Mouse (Mus musculus): ENCODE data around the gene Nxt1. TPM values are rescaled to one million over a fixed set of nuclear protein-coding genes. Genes with fewer than 3 reads are reported as not detected.

The Nxt1 gene
- total and polyA plus RNA-seq, 2 experiments, result 10.3 to 15.0 TPM

- no peak overlapping the region for H3K27ac ChIP-seq (replicated peaks; ENCODE audit: insufficient read depth, low read depth, low read length)
- DNase-seq (ENCODE audit: extremely low read depth, low read depth, low spot score), result peak; percentile 1
- 93% methylated on average over 3 of the region's 3 CpGs for WGBS
Measured at GRCm38 (mm10) chr2:148631602-148632001, 40.8 kb upstream of the Nxt1 start.

GRCm38 (mm10) chr2:148634466-148634865 is 37.9 kb upstream of the Nxt1 start:
- Histone ChIP-seq H3K79me2 (ENCODE audit: control insufficient read depth, insufficient read depth, low read length) (no peaks in the 10 kb centered on the region), H3K4me1 (ENCODE audit: control insufficient read depth, insufficient read depth, low read length) (no peaks in the 10 kb centered on the region), H3K27ac (replicated peaks; ENCODE audit: insufficient read depth, low read depth, low read length) (no peak overlapping the region), H3K4me3 (ENCODE audit: insufficient read depth, low read depth, low read length) (no peak overlapping the region), H3K36me3 (ENCODE audit: control insufficient read depth, insufficient read depth, low read length) (no peaks in the 10 kb centered on the region), H3K9ac (ENCODE audit: low read depth, low read length) (no peak overlapping the region), H3K27me3 (ENCODE audit: control insufficient read depth, insufficient read depth, low read length) (peaks cover 2% of the 10 kb centered on the region; the same call in 1 of the 2 replicates)
- TF ChIP-seq POLR2A (IDR thresholded peaks at IDR 0.05; ENCODE audit: extremely low read depth, insufficient read depth, low read length) (no peak), CTCF (IDR thresholded peaks at IDR 0.05; ENCODE audit: low read depth, low read length) (no peak)
- DNase-seq (ENCODE audit: extremely low read depth, low read depth, low spot score), result no peak
- 84% methylated on average over 4 of the region's 4 CpGs for WGBS

More at GRCm38 (mm10) chr2:148631602-148632001, 40.8 kb upstream of the Nxt1 start:
- Histone ChIP-seq H3K79me2 (ENCODE audit: control insufficient read depth, insufficient read depth, low read length) (no peaks in the 10 kb centered on the region), H3K9ac (ENCODE audit: low read depth, low read length) (no peak overlapping the region), H3K27me3 (ENCODE audit: control insufficient read depth, insufficient read depth, low read length) (peaks cover 2% of the 10 kb centered on the region; the same call in 1 of the 2 replicates), H3K4me3 (ENCODE audit: insufficient read depth, low read depth, low read length) (no peak overlapping the region), H3K4me1 (ENCODE audit: control insufficient read depth, insufficient read depth, low read length) (no peaks in the 10 kb centered on the region), H3K36me3 (ENCODE audit: control insufficient read depth, insufficient read depth, low read length) (no peaks in the 10 kb centered on the region)
- TF ChIP-seq CTCF (IDR thresholded peaks at IDR 0.05; ENCODE audit: low read depth, low read length) (no peak), POLR2A (IDR thresholded peaks at IDR 0.05; ENCODE audit: extremely low read depth, insufficient read depth, low read length) (no peak)

- H3K79me2 ChIP-seq (ENCODE audit: control insufficient read depth, insufficient read depth, low read length), result no peaks in the 10 kb centered on the region
- no peaks in the 10 kb centered on the region for H3K4me1 ChIP-seq (ENCODE audit: control insufficient read depth, insufficient read depth, low read length)
- WGBS, result 65% methylated on average over 1 of the region's 1 CpGs
- H3K36me3 ChIP-seq (ENCODE audit: control insufficient read depth, insufficient read depth, low read length), result no peaks in the 10 kb centered on the region
- no peak overlapping the region for H3K4me3 ChIP-seq (ENCODE audit: insufficient read depth, low read depth, low read length)
- no peak overlapping the region for H3K9ac ChIP-seq (ENCODE audit: low read depth, low read length)
- H3K27me3 ChIP-seq (ENCODE audit: control insufficient read depth, insufficient read depth, low read length), result no peaks in the 10 kb centered on the region
- no peak for DNase-seq (ENCODE audit: extremely low read depth, low read depth, low spot score)
- H3K27ac ChIP-seq (replicated peaks; ENCODE audit: insufficient read depth, low read depth, low read length), result no peak overlapping the region
- no peak for TF ChIP-seq CTCF (IDR thresholded peaks at IDR 0.05; ENCODE audit: low read depth, low read length)
- TF ChIP-seq POLR2A (IDR thresholded peaks at IDR 0.05; ENCODE audit: extremely low read depth, insufficient read depth, low read length), result no peak
Measured at GRCm38 (mm10) chr2:148642610-148643370, 29.6 kb upstream of the Nxt1 start.

DNA sequence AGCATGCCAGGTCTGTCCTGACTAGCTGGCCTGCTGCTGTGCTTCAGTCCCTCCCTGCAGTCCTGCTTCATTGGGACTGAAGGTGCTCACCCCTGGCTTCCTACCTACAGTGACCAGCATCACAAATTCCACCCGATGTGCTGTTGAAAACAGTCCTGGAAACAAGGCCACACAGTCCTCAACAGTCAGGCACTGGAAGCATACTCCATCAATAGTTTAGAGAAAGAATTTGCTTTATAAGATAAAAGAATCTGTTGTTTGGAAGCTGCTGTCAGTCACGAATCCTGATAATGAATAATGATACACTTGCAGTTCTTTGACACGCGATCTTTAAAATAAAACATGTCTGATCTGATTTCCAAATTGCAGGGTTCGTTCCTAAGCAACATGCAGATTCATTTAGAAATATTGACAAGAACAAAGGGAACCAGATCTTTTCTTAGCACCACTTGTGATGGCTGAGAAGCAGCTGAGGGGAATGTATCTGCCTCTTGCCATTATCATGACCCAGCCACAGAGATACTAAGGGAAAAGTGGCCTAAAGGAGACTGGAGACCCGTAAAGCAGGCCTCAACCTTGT is 27.9 kb upstream of the Nxt1 start:
- Histone ChIP-seq H3K27me3 (ENCODE audit: control insufficient read depth, insufficient read depth, low read length) (no peaks in the 10 kb centered on the region), H3K27ac (replicated peaks; ENCODE audit: insufficient read depth, low read depth, low read length) (no peak overlapping the region), H3K36me3 (ENCODE audit: control insufficient read depth, insufficient read depth, low read length) (no peaks in the 10 kb centered on the region), H3K4me3 (ENCODE audit: insufficient read depth, low read depth, low read length) (no peak overlapping the region), H3K9ac (ENCODE audit: low read depth, low read length) (no peak overlapping the region), H3K79me2 (ENCODE audit: control insufficient read depth, insufficient read depth, low read length) (no peaks in the 10 kb centered on the region), H3K4me1 (ENCODE audit: control insufficient read depth, insufficient read depth, low read length) (no peaks in the 10 kb centered on the region)
- 87% methylated on average over 6 of the region's 6 CpGs for WGBS
- DNase-seq (ENCODE audit: extremely low read depth, low read depth, low spot score), result no peak
- TF ChIP-seq CTCF (IDR thresholded peaks at IDR 0.05; ENCODE audit: low read depth, low read length), result no peak
- TF ChIP-seq POLR2A (IDR thresholded peaks at IDR 0.05; ENCODE audit: extremely low read depth, insufficient read depth, low read length), result no peak

- Histone ChIP-seq H3K4me1 (ENCODE audit: control insufficient read depth, insufficient read depth, low read length) (no peaks in the 10 kb centered on the region), H3K9ac (ENCODE audit: low read depth, low read length) (no peak overlapping the region), H3K36me3 (ENCODE audit: control insufficient read depth, insufficient read depth, low read length) (no peaks in the 10 kb centered on the region), H3K27ac (replicated peaks; ENCODE audit: insufficient read depth, low read depth, low read length) (no peak overlapping the region), H3K4me3 (ENCODE audit: insufficient read depth, low read depth, low read length) (no peak overlapping the region), H3K79me2 (ENCODE audit: control insufficient read depth, insufficient read depth, low read length) (no peaks in the 10 kb centered on the region), H3K27me3 (ENCODE audit: control insufficient read depth, insufficient read depth, low read length) (no peaks in the 10 kb centered on the region)
- TF ChIP-seq CTCF (IDR thresholded peaks at IDR 0.05; ENCODE audit: low read depth, low read length) (no peak), POLR2A (IDR thresholded peaks at IDR 0.05; ENCODE audit: extremely low read depth, insufficient read depth, low read length) (no peak)
- WGBS, result 60% methylated on average over 3 of the region's 3 CpGs
- no peak for DNase-seq (ENCODE audit: extremely low read depth, low read depth, low spot score)
Measured at GRCm38 (mm10) chr2:148650587-148651357, 21.6 kb upstream of the Nxt1 start.

All from liver, adult 2 months (tissue).